Mouse (Mus musculus) embryo, embryonic 10 days (tissue): Measurements from ENCODE around the gene Vegfb.
"Not testable (repeated sequence)": the region's sequence is repeated elsewhere in the genome, so short reads cannot be mapped to it uniquely, and the experiment has no call there.

Experiments
- DNase-seq: peaks from one replicate; pipeline ENCODE4 v3.0.0-alpha.2; 2015; ENCODE audit warnings: low spot score

Gene Vegfb

GRCm38 (mm10) chr19:6992011-6992858 lies 4.8 kb upstream of the Vegfb start, which contains the start of gene Dnajc4:
Gene Dnajc4, minus strand, starts transcription at chr19:6992572.
- peak; percentile 98 for DNase-seq

DNA sequence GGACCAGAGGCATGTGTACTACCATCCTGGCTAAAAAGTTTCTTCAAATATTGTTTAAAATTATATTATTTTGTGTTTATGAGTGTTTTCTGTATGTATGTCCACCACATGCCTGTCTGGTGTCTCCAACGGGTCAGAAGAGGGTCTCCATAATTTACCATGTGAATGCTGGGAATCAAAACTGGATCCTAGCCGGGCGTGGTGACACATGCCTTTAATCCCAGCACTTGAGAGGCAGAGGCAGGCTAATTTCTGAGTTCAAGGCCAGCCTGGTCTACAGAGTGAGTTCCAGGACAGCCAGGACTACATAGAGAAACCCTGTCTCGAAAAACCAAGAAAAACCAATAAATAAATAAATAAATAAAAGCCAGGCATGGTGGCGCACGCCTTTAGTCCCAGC lies 3.7 kb upstream of the Vegfb start:
- DNase-seq: not testable (repeated sequence)

GRCm38 (mm10) chr19:6990712-6991111 lies 3.3 kb upstream of the Vegfb start:
- no peak for DNase-seq

GRCm38 (mm10) chr19:6989251-6989650 lies 1.8 kb upstream of the Vegfb start:
- DNase-seq: no peak

- DNase-seq: no peak
Observed at GRCm38 (mm10) chr19:6987904-6988285, 444 bp upstream of the Vegfb start.

DNA sequence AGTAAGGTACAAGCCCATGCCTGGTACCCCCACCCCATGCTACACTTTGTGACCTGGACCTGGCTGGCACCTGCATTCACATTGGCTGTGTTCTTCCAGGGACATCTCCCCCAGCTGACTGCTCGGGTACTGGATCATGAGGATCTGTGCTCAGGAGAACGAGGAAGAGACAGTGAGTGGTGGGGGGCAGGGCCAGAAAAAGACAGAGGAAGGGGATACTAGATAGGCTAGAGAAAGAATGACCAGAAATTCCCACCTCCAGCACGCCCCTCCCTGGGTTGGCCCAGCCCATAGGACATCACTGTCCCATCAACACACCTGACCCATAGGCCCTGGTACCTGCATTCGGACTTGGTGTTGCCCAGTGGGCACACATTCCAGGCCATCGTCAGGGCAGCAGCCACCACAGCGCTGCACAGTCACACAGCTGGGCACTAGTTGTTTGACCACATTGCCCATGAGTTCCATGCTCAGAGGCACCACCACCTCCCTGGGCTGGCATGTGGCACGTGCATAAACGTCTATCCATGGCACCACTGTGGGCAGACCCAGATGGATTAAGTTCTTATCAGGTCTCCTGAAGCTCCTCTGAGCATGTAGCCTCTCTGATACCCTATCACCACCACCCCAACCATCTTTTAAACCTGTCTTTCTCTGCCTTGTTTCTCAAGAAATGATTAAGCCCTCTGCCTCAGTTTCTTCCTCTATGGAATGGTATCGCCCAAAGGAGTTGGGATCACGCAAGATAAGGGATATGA lies 1.3 kb downstream of the Vegfb start:
- no peak for DNase-seq

DNA sequence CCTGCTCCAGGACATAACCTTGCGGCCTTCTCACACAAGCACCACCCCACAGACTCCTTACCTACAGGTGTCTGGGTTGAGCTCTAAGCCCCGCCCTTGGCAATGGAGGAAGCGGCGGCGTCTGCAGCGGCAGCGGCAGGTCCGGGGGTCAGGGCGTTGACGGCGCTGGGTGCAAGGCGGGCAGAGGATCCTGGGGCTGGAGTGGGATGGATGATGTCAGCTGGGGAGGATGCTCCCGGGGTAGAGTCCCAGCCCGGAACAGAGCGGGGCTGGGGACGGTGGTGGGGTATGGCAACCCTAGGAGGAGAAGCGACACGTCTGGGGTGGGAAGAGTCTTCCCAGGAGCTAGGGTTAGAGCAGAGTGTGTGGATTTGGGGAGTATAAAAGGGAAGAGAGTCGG lies 2.2 kb downstream of the Vegfb start:
- DNase-seq: no peak

- DNase-seq: peak; percentile 20
Observed at GRCm38 (mm10) chr19:6983621-6984020, 3.8 kb downstream of the Vegfb start.

DNA sequence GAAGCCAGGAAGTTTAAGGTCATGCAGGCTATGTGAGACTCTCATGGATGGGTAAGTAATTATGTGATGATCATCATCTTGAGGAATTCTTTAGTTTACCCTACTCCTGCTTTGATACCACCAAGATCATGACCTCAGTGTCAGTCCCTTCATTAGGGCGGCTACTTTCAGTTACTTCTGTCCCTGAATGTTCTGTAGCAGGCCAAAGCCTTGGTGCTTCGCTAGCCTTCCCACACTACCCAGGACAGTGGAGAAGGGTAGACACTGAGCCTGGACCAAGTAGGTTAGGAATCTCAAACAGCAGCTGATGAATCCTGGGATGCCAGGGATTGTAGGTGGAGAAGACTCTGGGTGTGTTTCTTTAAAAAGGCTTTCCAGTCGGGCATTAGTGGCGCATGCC lies 6.0 kb downstream of the Vegfb start:
- no peak for DNase-seq

GRCm38 (mm10) chr19:6980381-6981093 lies 6.9 kb downstream of the Vegfb start, which contains the start of gene Fkbp2:
Gene Fkbp2, minus strand, starts transcription at chr19:6980501.
- peak; percentile 99 for DNase-seq

GRCm38 (mm10) chr19:6979486-6980380 lies 7.7 kb downstream of the Vegfb start:
- peak; percentile 99 for DNase-seq

GRCm38 (mm10) chr19:6979001-6979479 lies 8.4 kb downstream of the Vegfb start:
- peak; percentile 24 for DNase-seq

DNA sequence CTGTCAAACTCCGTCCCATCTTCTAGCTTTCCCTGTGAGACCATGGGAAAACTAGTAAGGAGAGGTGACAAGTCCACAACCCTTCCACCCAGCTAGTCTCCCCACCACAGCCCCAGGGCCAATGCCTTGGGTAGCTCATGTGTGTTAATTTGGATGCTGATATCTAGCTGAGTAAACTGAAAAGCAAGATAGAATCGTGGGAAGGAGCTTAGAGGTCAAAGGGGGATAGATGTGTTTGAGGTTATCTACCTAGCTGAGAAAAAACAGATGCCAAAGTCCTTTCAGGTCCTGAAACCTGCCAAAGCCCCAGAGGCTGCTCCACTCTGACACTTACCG lies 8.8 kb downstream of the Vegfb start:
- no peak for DNase-seq

- DNase-seq: no peak
Observed at GRCm38 (mm10) chr19:6977759-6978638, 9.5 kb downstream of the Vegfb start.

DNA sequence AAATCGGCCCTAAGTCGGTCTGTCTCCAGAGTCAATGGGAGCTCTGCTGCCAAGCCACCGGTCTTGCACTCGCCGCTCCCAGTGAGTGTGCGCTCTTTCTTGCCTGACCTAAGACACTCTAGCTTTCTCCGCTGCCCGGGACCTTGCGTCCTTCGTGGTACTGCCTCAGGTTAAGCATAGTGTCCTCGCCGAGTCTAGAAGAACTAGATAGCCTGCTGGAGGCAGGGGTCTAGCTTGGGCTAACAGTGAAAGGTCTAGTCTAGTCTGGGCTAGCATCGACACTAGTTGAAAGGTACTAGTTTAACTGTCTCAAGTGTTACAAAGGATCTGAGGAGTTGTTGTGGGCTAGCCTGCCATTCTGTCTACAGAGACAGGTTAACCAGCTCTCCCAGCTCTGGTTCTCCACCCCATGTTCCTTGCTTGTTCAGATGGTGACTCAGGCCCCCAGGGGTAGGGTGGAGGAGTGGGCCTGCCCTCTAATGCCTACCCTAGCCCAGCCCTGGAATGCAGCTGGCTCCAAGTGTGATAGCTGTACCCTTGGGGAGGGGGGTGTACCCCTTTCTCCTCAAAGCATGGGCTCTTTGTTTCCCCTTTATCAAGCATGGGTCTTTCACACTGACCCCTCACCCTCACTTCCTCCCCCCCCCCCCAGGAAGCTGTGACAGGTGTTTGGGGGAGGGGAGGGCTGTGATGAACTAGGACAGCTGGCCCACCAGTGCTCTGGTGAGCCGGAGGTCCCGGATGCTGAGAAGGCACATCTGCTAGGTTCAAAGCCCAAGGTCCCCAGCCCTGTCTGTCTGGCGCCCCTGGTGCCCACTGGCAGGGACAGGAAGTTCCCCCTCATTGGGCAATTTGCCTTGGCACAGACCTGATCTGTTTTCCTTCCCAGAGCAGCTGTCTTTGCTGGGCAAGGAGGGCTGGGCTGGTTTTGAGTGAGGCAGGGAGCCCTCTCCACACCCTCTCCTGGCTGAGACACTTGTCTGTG lies 11.6 kb downstream of the Vegfb start, which contains the start of gene Plcb3:
Gene Plcb3 (minus strand): TSS at position 934 of the 985 bp plus-strand sequence.
- peak; percentile 77 for DNase-seq

- DNase-seq: peak; percentile 94
Observed at GRCm38 (mm10) chr19:6974211-6975205, 12.9 kb downstream of the Vegfb start, which contains the start of gene Ppp1r14b. Gene Ppp1r14b, plus strand, starts transcription at chr19:6974968.

GRCm38 (mm10) chr19:6973581-6974190 lies 13.8 kb downstream of the Vegfb start:
- no peak for DNase-seq
